Mouse (Mus musculus) embryo, embryonic 10.5 days (tissue): ENCODE measurements around the gene Ttc1.

ENCODE experiments used
- DNase-seq: peaks from one replicate; pipeline ENCODE4 v3.0.0-alpha.2; 2015; ENCODE audit warnings: low spot score

Gene Ttc1

DNA sequence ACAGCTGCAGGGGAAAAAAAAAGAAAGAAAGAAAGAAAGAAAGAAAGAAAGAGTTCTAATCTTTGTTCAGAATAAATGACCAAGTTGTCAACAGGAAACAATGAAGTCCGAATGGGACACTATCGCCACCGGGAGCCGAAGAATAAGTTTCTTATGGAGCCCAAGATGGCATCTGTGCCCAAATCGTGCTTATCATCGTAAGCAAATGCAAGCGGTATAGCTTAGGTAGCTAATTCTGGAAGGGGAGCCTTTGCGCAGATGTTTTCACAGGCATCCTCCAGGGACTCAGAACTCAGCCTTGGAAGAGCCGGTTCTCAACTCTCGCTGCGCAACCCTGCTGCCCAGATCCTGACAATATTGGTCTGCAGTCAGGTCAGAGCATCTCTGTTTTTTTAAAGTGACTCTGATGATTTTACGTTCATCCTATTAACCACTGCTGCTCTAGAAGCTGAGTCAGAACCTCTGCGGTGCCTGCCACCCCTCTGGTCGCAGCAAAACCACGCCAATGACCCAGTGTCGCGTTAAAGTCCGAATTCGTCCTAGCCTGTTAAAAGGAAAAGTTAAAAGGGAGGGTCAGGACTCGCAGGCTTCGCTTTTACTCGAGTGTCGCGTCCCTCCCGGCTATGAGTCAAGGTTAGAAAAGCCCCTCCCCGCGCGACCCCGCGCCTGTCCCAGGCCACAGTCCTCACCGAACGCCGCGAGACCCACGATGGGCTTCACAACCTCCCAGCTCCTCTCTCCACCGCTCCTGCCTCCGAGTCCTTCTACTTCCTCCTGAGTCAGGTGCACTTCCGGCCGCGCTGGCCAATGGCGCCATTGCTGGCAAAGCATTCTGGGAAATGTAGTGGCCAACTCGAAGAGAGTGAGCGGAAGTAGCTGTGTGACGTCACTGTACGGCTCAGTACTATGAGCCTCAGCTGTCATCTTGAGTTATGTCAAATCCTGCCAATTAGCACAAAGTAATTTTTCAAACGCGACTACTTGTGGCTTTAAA, at the start of gene Ttc1:
Ttc1 (minus strand) TSS at position 776 of the 994 bp plus-strand sequence.
- DNase-seq: peak; percentile 98

DNA sequence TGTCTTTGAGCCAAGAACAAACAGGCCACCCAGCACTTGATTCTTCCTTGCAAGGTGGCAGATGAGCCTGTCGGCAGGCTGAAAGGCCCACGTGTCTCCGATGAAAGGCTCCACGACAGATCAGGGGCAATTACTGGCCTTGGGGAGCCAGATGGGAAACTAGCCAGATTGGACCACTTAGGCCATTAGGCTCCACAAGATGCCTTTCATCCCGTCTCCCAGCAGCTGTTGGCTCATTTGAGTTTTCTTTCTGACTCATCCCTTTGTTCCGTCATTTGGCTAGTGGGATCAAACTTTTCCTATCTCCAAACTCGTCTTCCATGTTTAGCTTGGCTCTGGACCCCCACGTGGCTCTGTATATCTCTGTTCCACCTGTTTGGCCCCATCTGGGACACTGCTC, 48.2 kb upstream of the Ttc1 start:
- DNase-seq: no peak

DNA sequence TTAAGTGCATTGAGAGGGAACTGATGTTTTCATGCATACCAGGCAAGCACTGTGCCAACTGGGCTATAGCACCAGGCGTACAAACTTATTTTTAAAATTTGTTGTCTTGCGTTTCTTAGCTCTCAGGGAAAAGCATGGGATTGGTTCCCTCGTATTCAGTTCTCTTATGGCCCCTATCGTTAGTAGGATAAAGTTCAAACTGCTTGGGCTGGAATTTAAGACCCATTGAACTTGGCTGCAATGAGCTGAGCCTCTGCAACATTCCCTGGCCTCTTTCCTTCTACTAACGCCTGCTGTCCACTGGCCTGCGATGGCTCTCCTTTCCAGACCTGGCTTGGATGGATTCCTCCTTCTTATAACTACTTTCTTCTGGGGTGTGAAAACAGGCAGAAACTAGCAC, 42.6 kb upstream of the Ttc1 start:
- DNase-seq: no peak

DNA sequence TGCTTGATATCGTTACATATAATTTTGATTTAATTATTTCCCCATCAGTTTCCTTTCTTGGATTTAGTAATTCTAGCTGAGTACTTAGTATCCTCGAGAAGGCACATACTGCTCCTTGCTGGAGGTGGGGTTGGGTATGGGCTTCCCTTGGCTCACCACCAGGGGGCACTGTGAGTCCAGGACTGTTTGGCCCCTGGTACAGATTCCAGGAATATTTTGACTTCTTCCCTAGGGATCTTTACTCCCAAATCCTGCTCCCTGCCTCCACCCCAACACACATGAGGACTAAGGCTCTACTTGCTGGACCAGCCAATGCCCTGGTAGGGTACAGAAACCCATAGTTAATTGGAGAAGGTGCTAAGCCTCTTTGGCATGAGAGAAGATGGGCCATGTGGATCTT, 36.0 kb upstream of the Ttc1 start:
- peak; percentile 83 for DNase-seq

DNA sequence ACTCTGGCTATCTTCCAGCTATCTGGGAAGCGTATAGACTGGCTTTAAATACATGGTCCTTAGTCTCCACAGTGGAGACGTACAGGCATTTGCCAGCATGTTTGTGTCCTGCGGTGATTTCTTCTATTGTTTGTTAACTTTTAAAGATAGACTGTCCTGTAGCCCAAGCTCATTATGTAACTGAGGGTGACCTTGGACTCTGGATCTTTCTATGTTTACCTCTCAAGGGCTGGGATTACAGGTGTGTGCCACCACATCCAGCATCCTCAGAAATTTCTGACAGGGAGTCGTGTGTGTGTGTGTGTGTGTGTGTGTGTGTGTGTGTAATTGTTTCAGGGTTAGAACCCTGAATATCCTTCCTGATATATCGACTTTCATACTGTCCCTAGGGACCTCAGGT, 35.3 kb upstream of the Ttc1 start:
- DNase-seq: no peak

DNA sequence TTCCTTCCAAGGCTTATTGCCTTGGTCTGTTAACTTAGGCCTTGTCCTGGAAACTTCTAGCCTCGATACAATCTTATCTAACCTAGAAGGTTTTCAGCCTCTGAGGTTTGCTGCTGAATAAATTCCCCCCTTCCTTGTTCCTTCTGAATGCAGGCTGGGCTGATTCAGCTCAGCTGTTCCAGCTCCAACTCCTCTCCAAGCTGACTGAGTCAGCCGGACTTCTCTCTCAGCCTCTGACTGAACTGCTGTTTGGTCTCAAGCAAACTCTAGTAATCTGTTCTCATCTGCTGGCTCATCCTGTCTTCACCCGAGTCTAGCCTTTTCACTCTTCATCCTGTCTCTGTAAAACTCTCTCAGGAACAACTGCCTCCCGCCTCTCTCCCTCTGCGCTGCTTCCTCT, 31.7 kb upstream of the Ttc1 start:
- no peak for DNase-seq

DNA sequence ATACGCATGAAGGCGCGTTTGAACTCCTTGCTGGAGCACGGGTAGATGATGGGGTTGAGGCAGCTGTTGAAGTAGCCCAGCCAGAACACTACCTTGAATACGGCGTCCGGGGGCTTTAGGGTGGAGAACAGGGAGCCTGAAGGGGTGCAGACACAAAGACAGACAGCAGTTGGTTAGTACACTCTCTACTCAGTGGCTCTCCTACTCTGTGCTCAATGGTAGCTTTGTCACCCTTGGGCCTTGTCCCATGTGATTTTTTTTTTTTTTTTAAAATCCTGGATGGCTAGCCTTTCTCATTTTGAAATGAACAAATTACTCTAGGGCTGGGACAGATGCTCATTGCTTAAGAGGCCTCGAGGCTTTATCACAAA, 28.5 kb upstream of the Ttc1 start:
- no peak for DNase-seq

DNA sequence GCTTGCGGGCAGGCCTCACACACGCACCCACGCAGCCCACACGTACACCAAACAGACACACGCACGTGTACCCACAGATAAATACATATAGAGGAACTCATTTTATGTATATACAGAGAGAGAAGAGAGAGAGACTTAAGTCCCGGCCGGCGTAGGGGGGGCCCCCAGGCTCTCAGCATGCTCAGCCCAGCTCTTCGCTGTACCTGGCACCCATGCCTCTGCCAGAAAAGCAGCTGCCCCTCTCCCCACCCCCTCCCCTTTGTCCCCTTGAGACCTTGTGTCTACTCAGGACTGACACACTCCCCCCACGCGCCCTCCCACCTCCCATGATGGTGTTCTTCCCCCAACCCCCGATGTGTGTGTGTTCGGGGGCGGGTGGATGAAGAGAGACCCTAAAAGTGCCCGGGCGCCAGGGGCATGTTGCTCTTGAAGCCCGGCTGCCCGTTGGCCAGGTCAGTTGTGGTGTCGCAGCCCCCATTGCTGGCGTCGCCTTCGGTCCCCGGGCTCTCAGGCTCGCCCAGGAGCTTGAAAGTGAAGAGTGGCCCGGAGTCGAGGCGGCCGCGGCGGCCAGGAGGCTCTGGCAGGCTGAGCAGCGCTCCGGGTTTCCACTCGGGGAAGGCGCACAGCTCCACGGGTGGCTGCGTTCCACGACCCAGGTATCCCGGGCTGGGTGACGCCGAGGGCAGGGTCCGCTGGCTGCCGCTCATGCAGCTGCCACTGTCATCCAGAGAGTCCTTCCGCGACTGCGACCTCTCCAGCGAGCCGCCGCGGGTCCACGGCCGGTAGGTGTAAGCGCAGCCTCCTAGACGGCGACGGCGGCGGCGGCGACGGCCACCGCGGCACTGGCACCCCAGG, 27.9 kb upstream of the Ttc1 start:
- peak; percentile 61 for DNase-seq

DNA sequence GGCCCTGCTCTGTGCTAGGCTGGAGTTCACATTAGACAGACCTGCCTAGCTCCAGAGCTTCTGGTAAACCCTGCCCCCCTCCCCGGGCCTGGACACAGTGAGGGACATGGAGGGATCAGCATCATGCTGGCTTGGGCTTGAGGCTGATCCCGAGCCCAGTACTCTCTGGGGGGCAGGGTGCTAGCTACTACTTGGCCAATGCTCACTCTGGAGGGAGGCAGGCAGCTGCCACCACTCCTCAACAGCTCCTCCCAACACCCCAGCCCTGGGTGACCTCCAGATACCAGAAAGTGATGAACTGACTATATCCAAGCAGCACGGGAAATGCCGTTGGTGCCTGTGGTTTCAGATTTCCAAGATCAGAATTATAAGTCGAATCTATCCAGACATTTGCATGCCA, 25.9 kb upstream of the Ttc1 start:
- no peak for DNase-seq

DNA sequence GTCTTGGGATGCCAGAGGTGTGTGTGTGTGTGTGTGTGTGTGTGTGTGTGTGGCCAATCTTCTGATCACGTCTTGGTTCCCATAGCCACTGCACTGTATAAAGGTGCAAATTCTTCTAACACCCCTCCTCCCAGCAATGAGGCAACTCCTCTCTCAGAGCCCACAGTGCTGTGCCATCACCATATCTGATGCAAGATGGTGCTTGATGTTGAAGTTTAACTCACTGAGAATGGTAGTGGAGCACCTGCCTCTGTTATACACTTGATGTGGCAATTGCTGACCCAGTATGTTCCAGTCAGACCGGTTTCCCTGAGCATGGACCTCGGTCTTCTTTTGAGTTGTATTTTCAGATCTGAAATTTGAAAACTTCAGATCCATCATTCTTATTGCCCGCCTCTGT, 22.3 kb upstream of the Ttc1 start:
- DNase-seq: no peak

DNA sequence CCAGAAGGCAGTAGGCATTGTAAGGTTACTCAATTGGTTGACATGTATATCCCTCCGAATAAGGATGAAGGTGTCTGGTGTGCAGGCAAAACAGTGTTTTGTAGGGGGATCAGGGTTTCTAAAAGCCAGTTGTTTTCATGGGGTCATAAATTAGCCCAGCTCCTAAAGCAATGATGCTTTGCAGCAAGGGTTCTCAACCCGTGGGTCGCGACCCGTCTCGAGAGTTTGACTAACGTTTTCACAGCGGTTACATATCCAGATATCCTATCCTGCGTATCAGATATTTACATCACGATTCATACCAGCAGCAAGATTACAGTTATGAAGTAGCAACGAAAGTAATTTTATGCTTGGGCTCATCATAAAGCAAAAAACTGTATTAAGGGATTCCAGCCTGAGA, 19.9 kb upstream of the Ttc1 start:
- DNase-seq: no peak

DNA sequence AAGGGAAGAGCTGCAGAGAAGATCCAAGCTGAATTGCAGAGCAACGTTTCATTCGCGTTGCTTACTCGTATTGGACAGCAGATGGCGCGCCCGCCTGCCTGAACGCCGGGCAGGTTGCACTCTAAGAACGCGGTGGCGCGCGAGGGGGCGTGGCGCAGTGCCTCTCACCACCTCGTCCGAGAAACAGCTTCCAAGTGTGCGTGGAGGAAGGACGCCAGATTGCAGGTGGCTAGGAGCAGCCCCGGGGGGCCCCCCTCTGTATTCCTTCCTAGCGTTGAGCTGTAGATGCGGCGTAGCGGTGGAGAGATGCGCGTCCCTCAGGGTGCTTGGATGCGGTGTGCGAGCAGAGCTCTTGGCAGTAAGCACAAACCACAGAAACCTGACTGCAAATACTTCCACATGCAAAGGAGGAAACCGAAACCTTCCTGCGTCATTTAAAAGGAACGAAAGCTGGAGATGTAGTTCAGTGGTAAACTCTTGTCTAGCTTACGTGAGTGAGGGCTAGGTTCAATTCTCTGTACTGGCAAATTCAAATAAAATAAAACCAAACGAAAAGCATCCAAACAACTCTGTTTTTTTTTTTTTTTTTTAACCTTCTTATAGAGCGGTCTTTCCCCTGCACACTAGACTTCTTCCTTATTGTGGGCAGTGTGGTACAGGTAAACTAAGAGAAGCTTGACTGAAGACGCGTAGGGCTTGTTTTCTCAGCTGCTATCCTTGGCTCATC, 19.3 kb upstream of the Ttc1 start:
- peak; percentile 88 for DNase-seq

DNA sequence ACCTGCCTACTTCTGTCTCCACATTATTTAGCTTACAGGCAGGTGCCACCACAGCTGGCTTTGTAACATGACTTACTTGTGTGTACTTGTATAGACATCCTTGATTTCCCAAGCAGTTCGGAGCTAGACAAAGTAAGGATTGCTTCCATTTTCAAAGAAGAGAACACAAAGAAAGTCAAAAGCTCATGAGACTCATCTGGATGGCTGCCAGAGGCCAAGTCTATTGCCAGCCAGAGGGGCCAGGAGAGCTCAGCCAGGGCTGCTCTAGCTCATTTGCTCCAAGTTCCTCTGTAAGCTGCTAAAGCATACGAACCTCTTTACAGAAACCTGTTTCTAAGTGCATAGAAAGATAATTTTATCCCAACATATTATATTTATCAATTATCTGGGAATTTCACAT, 10.6 kb upstream of the Ttc1 start:
- DNase-seq: no peak

DNA sequence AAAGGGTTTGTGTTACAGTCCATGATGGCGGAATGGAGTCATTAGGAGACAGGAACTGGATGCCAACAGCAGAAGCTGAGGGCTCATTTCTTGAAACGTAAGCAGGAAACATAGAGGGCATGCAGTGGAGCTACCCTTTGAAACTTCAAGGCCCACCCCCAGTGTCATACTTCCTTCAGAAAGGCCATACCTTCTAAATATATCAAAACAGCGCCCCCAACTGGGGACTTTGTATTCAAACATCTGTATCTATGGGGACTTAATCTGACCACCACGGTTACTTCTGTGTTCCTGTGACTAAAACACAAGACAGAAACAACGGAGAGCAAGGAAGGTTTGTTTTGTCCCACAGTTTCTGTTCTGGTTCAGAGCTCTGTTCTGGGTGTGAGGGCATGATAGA, 7.6 kb upstream of the Ttc1 start:
- peak; percentile 15 for DNase-seq

DNA sequence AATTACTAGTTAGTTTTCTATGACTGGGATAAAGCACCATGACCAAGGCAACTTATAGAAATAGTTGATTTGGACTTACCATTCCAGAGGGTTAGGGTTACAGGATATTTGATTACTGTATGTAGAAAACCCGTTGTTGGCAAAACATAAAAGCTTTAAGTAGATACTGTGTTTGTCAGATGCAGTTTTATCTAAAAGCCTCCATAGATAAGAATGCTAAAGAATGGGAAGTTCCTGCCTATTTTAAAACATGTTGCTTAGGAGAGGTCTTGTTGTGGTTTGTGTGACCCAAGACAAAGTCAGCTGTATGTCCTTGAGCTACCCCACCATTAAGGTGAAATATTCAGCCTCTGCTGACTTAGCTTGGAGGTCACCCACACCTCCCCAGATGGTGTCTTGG, 6.8 kb upstream of the Ttc1 start:
- DNase-seq: no peak

DNA sequence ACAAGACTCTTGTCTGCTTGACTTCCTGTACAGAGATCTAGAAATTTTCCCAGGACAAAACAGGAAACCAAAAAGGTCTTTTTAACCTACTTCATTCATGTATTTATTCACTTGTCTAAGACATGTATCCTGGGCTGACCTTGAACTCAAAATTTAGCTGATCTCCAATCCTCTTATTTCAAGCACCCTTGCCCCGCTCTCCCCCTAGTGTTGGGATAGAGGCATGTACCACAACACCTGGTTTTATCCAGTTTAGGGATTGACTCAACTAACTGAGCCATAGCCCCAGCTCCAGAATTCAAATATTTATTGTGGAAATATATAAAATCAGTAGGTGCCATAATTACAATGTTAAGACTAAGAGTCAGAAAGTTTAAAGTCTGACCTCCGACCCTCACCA, 3.7 kb upstream of the Ttc1 start:
- DNase-seq: no peak

DNA sequence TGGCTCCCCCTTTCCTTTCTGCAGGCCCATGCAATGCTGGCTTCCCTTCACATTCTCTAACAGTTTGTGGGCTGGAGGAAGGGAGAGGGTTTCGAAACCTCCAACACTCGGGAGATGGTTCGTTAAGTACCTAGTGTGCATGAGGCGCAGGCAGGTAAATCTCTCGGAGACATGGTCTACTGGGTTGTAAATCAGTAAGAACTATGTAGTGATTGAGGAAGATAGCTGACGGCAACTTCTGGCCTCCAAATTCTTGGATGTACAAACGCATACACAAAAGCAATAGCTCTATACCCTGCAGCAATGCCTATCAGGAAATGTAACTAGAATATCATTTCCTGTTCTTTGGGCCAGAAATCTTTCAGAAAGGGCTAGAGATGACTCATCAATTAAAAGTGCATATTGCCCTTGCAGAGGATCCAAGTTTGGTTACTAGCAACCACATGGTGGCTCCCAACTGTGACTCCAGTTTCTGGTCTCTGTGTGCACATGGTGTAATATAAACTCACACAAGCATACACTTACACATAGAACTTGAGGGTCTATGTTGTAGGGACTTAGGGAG, 19.0 kb downstream of the Ttc1 start:
- no peak for DNase-seq

DNA sequence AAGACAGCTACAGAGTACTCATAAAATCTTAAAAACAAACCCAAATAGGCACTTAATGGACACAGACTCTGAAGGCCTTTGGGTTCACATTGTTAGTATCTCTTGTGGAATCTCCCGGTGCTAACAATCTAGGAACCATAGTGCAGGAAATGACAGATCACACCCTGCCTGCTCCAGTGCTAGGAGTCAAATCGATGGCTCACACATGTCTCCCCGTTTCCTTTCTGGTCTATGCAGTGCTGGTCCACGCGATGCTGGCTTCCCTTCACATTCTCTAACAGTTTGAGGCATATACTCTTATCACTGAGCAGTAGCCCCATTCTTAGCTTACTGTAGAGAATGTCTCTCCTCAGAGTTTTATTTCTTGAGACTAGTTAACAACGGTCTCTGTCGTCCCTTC, 20.0 kb downstream of the Ttc1 start:
- no peak for DNase-seq

DNA sequence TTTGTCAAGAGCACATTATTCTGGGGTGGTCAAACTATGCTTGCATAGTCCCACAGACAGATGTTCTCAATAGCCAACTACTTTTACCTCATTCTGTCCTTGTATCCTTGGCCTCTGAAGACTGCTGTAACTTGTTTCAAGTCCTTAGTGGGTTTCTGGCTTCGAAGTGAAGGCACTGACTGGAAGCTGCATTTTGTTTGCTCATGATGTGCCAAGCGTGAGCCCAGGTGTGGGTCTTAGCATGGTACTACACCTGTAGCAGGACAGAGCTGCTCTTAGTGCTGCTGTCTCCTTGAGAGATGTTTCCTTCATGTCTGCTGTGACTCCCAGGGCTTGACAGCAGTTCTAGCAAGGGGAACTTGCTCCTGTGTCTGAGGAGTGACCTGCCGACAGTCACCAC, 24.4 kb downstream of the Ttc1 start:
- no peak for DNase-seq

DNA sequence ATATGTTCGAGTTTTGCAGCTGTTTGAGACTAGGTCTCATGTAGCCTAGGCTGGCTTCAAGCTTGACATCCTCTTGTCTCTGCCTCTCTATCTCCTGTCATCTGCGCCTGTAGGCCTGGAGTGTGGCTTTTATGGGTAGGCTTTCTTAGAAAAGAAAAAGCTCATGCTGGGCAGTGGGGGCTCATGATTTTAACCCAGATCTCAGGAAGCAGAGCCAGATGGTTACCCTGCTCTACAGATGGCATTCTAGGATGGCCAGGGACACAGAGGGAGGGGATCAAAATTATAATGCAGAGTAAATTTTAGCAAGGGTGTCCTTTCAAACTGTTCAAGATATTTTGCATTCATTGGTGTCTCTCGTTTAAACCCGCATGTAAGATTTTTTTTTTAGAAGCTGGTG, 35.6 kb downstream of the Ttc1 start:
- no peak for DNase-seq

DNA sequence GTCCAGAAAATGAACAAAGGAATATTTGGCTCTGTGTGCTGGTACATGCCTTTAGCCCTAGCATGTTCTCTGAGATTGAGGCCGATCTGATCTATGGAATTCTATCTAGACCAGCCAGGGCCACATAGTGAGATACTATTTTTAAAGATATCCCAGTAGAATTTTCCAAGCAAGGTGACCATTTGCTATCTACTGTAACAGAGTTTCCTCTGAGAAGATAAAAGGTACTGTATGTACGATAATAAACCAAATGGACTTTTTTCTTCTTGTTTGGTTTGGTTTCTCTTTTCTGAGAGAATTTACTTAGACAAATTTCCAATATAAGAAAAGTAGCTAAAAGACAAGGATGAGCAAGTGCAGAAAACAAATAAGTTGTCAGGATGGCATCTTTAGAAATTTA, 39.4 kb downstream of the Ttc1 start:
- DNase-seq: no peak

DNA sequence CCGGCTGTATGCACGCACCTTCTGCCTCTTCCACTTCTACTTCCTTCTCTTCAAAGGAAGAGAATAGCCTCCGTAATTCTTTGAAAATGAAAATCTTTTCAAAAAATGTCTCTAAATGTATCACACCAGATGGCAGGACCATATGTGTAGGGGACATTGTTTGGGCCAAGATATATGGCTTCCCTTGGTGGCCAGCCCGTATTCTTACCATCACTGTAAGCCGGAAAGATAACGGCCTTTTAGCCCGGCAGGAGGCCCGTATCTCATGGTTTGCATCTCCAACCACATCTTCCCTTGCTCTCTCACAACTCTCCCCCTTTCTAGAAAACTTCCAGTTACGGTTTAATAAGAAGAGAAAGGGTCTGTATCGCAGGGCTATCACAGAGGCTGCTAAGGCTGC, 42.1 kb downstream of the Ttc1 start:
- DNase-seq: no peak
